ENCODE assay signal across 26 mouse cellular contexts in genomic region chr17:86709803-86710202, GRCm38 (mm10). TPM values are rescaled to one million over a fixed set of nuclear protein-coding genes. Genes with fewer than 3 reads are reported as not detected.
DNase-seq lines count a peak whose midpoint lies in the region; ATAC-seq and TF ChIP-seq lines count a peak whose summit lies in the region.
"Had no signal": no experiment of that assay in that cellular context is flagged by ENCODE, and none has a peak within 500 bp of the region (broad histone marks: within the 10 kb centered on the region; RNA-seq: fewer than 3 reads in every experiment).

No protein-coding gene starts in this region.

- peak overlapping the region; percentile 82 for H3K27ac ChIP-seq in gastrocnemius, adult 2 months
- H3K27ac ChIP-seq in liver, adult 2 months (replicated peaks; ENCODE audit: insufficient read depth, low read depth, low read length), result peak overlapping the region; percentile 59
- no peak overlapping the region for H3K27ac ChIP-seq in neural tube, embryonic 15.5 days (replicated peaks)
- H3K27ac ChIP-seq: hindbrain, embryonic 14.5 days; limb, embryonic 12.5 days; liver, embryonic 12.5 days; midbrain, embryonic 12.5 days; stomach, embryonic 15.5 days had no signal

- peak overlapping the region; percentile 51 for H3K9ac ChIP-seq in liver, adult 2 months (ENCODE audit: low read depth, low read length)
- no peak overlapping the region for H3K9ac ChIP-seq in neural tube, embryonic 15.5 days (replicated peaks)
- H3K9ac ChIP-seq: hindbrain, embryonic 14.5 days; limb, embryonic 12.5 days; liver, embryonic 12.5 days; liver, postnatal 0 days; midbrain, embryonic 12.5 days; stomach, embryonic 15.5 days had no signal

- 56% methylated on average over 8 of the region's 8 CpGs for WGBS in liver, adult 2 months
- WGBS in neural tube, embryonic 15.5 days, result 82% methylated on average over 8 of the region's 8 CpGs

- peaks cover 17% of the 10 kb centered on the region for H3K4me1 ChIP-seq in liver, adult 2 months (ENCODE audit: control insufficient read depth, insufficient read depth, low read length)
- no peaks in the 10 kb centered on the region for H3K4me1 ChIP-seq in neural tube, embryonic 15.5 days
- H3K4me1 ChIP-seq: limb, embryonic 12.5 days; liver, embryonic 12.5 days; midbrain, embryonic 12.5 days; stomach, embryonic 15.5 days had no signal

- no peak for ATAC-seq in neural tube, embryonic 15.5 days (ENCODE audit: low FRiP score)
- ATAC-seq: forebrain, embryonic 16.5 days; liver, embryonic 12.5 days; liver, postnatal 0 days had no signal

- DNase-seq in gastrocnemius, adult 2 months, result no peak
- no peak for DNase-seq in gastrocnemius, adult 18-20 months (ENCODE audit: low spot score)
- DNase-seq in liver, adult 2 months (ENCODE audit: extremely low read depth, low read depth, low spot score), result peak; percentile 67
- no peak for DNase-seq in liver
- peak; percentile 80 for DNase-seq in induced T-regulatory cell, adult 2 months (ENCODE audit: low read depth)
- no peak for DNase-seq in cerebellum, postnatal 36 days
- DNase-seq in thymus, postnatal 36 days, result no peak
- DNase-seq: adrenal gland, adult 8-10 months; cerebellum, adult 9-11 months; gastrocnemius, postnatal 10 days; heart, postnatal 4 days; layer of hippocampus, postnatal 36 days; liver, postnatal 0 days; lung, postnatal 4 days; right cerebral cortex, postnatal 25 days; thymus, postnatal 25 days had no signal

- intact Hi-C loops in gastrocnemius, adult 2 months (cut with DNase I), result no loop called here

- no peaks in the 10 kb centered on the region for H3K79me2 ChIP-seq in liver, adult 2 months (ENCODE audit: control insufficient read depth, insufficient read depth, low read length)

- H3K27me3 ChIP-seq in liver, adult 2 months (ENCODE audit: control insufficient read depth, insufficient read depth, low read length), result no peaks in the 10 kb centered on the region
- no peaks in the 10 kb centered on the region for H3K27me3 ChIP-seq in neural tube, embryonic 15.5 days (replicated peaks)
- H3K27me3 ChIP-seq: limb, embryonic 12.5 days; liver, embryonic 12.5 days; midbrain, embryonic 12.5 days; stomach, embryonic 15.5 days had no signal

- H3K4me3 ChIP-seq in gastrocnemius, adult 2 months, result peak overlapping the region; percentile 36; the same call in 1 of the 2 replicates
- peak overlapping the region; percentile 45 for H3K4me3 ChIP-seq in liver, adult 2 months (ENCODE audit: insufficient read depth, low read depth, low read length)
- no peak overlapping the region for H3K4me3 ChIP-seq in neural tube, embryonic 15.5 days (replicated peaks)
- H3K4me3 ChIP-seq: erythroblast, embryonic 14.5 days; limb, embryonic 12.5 days; liver, embryonic 12.5 days; megakaryocyte, embryonic 14.5 days; midbrain, embryonic 12.5 days; stomach, embryonic 15.5 days had no signal

- no peaks in the 10 kb centered on the region for H3K36me3 ChIP-seq in liver, adult 2 months (ENCODE audit: control insufficient read depth, insufficient read depth, low read length)
- no peaks in the 10 kb centered on the region for H3K36me3 ChIP-seq in neural tube, embryonic 15.5 days
- H3K36me3 ChIP-seq: limb, embryonic 12.5 days; liver, embryonic 12.5 days; midbrain, embryonic 12.5 days; stomach, embryonic 15.5 days had no signal

- TF ChIP-seq CTCF in gastrocnemius, adult 2 months (IDR thresholded peaks at IDR 0.05), result no peak
- TF ChIP-seq CTCF in liver, adult 2 months (IDR thresholded peaks at IDR 0.05; ENCODE audit: low read depth, low read length), result no peak

- no peaks in the 10 kb centered on the region for H3K9me3 ChIP-seq in neural tube, embryonic 15.5 days (replicated peaks)
- H3K9me3 ChIP-seq: limb, embryonic 12.5 days; liver, embryonic 12.5 days; megakaryocyte, embryonic 14.5 days; midbrain, embryonic 12.5 days; stomach, embryonic 15.5 days had no signal

- TF ChIP-seq POLR2A in liver, adult 2 months (IDR thresholded peaks at IDR 0.05; ENCODE audit: extremely low read depth, insufficient read depth, low read length), result no peak

- no peak overlapping the region for H3K4me2 ChIP-seq in neural tube, embryonic 15.5 days
- H3K4me2 ChIP-seq: heart, embryonic 11.5 days; hindbrain, embryonic 14.5 days; limb, embryonic 12.5 days; liver, embryonic 12.5 days; midbrain, embryonic 12.5 days; stomach, embryonic 15.5 days had no signal

RNA-seq across cellular contexts. Expression of gene Epas1, which starts 43.7 kb away (rescaled TPM):
- total RNA-seq in gastrocnemius, adult 2 months (2021), result 100 to 1,000 TPM in 1 of 2 experiments, 10 to 100 TPM in 1; 96.6 to 127 TPM
- total RNA-seq in gastrocnemius, adult 18-20 months (2021), result 100 to 1,000 TPM in 1 of 2 experiments, 10 to 100 TPM in 1; 97.7 to 101 TPM
- total RNA-seq in liver, adult 2 months (2014; rRNA removed), result 41.3 and 59.0 TPM in 2 replicates
- polyA plus RNA-seq in liver, adult 2 months (2012; rRNA removed), result 34.8 and 39.4 TPM in 2 replicates
- 4.5 and 6.1 TPM in 2 replicates for polyA plus RNA-seq in neural tube, embryonic 15.5 days (2015; fragmentation: Nextera tagmentation; extraction: Ambion mirVana)

Comparison
In these comparisons a context has a peak if more than half of its experiments do, and no peak if none do; other contexts are left out.
1. DNase-seq: peak in liver, adult 2 months (single experiment) and induced T-regulatory cell, adult 2 months (single experiment); none in gastrocnemius, adult 2 months (single experiment), gastrocnemius, adult 18-20 months (single experiment), liver (single experiment), cerebellum, postnatal 36 days (0 of 2) and thymus, postnatal 36 days (0 of 2).